Comparison of ENCODE assay signal across 12 mouse cellular contexts in genomic region chr14:21440526-21440925, GRCm38 (mm10).
"Had no signal": no experiment of that assay in that cellular context is flagged by ENCODE, and none has a peak within 500 bp of the region (broad histone marks: within the 10 kb centered on the region; RNA-seq: fewer than 3 reads in every experiment).

No protein-coding gene starts in this region.

- DNase-seq: kidney, adult 8-10 months; kidney, postnatal 25 days; layer of hippocampus, adult 9-11 months; left cerebral cortex, postnatal 4 days; lung, adult 2 months; lung, postnatal 36 days; thymus, adult 18-20 months had no signal

- H3K27ac ChIP-seq: liver, embryonic 15.5 days; midbrain, embryonic 13.5 days; stomach, postnatal 0 days had no signal

- H3K36me3 ChIP-seq: midbrain, embryonic 13.5 days had no signal

- H3K9ac ChIP-seq: liver, embryonic 15.5 days; midbrain, embryonic 13.5 days had no signal

- ATAC-seq: lung, postnatal 0 days; midbrain, embryonic 13.5 days had no signal

- H3K27me3 ChIP-seq: liver, embryonic 15.5 days; midbrain, embryonic 13.5 days had no signal

- H3K4me3 ChIP-seq: liver, embryonic 15.5 days; midbrain, embryonic 13.5 days had no signal

- H3K4me1 ChIP-seq: liver, embryonic 15.5 days had no signal

- H3K4me2 ChIP-seq: liver, embryonic 11.5 days; liver, embryonic 15.5 days; midbrain, embryonic 13.5 days had no signal

- H3K9me3 ChIP-seq: liver, embryonic 15.5 days had no signal
